Mouse (Mus musculus) forebrain, postnatal 0 days (tissue): Measurements from ENCODE around the gene Bnc2. TPM values are rescaled to one million over a fixed set of nuclear protein-coding genes. Genes with fewer than 3 reads are reported as not detected.

Experiments used
- ATAC-seq: fragments of 200-750 bp; cut with Nextera tagmentation; 2 replicates; pipeline ENCODE4 v1.8.0; 2017; ENCODE audit warnings: mild to moderate bottlenecking, moderate library complexity
- DNase-seq: peaks from one replicate; pipeline ENCODE4 v3.0.0-alpha.2; 2015
- H3K27ac ChIP-seq: fragments of 300-500 bp; sonication (generic); 2 replicates; pipeline ENCODE4 v1.5.1; 2014; ENCODE audit warnings: low read depth, mild to moderate bottlenecking, antibody characterized with exemption, low read length, moderate library complexity, mixed read lengths
- H3K27me3 ChIP-seq: fragments of 300-500 bp; sonication (generic); 2 replicates; pipeline ENCODE4 v1.6.1; 2014; ENCODE audit warnings: mild to moderate bottlenecking, low read length, mixed read lengths; ENCODE audit not compliant: insufficient read depth
- H3K36me3 ChIP-seq: fragments of 300-500 bp; sonication (generic); 2 replicates; pipeline ENCODE4 v1.6.1; 2014; ENCODE audit warnings: mild to moderate bottlenecking, moderate library complexity; ENCODE audit not compliant: insufficient read depth
- H3K4me1 ChIP-seq: fragments of 300-500 bp; sonication (generic); 2 replicates; pipeline ENCODE4 v1.6.1; 2014; ENCODE audit warnings: antibody characterized with exemption; ENCODE audit not compliant: insufficient read depth
- H3K4me2 ChIP-seq: fragments of 300-500 bp; sonication (generic); 2 replicates; pipeline ENCODE4 v1.6.1; 2014; ENCODE audit warnings: low read depth, mild to moderate bottlenecking, moderate library complexity
- H3K4me3 ChIP-seq: fragments of 300-500 bp; sonication (generic); 2 replicates; pipeline ENCODE4 v1.5.1; 2014; ENCODE audit warnings: low read depth, low read length, mixed read lengths
- H3K9ac ChIP-seq: fragments of 300-500 bp; sonication (generic); 2 replicates; pipeline ENCODE4 v1.6.1; 2014; ENCODE audit warnings: mild to moderate bottlenecking
- H3K9me3 ChIP-seq: fragments of 300-500 bp; sonication (generic); 2 replicates; pipeline ENCODE4 v1.6.1; 2016; ENCODE audit warnings: low read length
- CTCF ChIP-seq: sonication (generic); IDR thresholded peaks from 2 replicates; pipeline ENCODE4 v1.5.1; 2016; ENCODE audit warnings: antibody characterized with exemption, control low read depth, low read depth
- WGBS: fragments of 180-500 bp; shearing (Covaris S2); extraction: QIAGEN DNeasy Blood & Tissue Kit; methylation state at CpG from one replicate; pipeline ENCODE4 v1.1.7; 2014; 5-methylcytosine and 5-hydroxymethylcytosine counted together
- polyA plus RNA-seq: library from polyadenylated mRNA; unstranded; fragments of >200 nt; fragmentation: Nextera tagmentation; extraction: Ambion mirVana; gene quantifications from 2 replicates; pipeline ENCODE4 v1.2.1, GENCODE M21; 2015
- total RNA-seq: library from RNA; depleted of rRNA; stranded (reverse); fragments of >200 nt; gene quantifications from 2 replicates; pipeline ENCODE4 v1.2.3, GENCODE M21; 2014

Bnc2 gene
- total and polyA plus RNA-seq, 2 experiments from 2014 or later, result 2.0 to 11.6 TPM

GRCm38 (mm10) chr4:84385156-84385555 is 289.9 kb downstream of the Bnc2 start:
- no peaks in the 10 kb centered on the region for H3K9me3 ChIP-seq

DNA sequence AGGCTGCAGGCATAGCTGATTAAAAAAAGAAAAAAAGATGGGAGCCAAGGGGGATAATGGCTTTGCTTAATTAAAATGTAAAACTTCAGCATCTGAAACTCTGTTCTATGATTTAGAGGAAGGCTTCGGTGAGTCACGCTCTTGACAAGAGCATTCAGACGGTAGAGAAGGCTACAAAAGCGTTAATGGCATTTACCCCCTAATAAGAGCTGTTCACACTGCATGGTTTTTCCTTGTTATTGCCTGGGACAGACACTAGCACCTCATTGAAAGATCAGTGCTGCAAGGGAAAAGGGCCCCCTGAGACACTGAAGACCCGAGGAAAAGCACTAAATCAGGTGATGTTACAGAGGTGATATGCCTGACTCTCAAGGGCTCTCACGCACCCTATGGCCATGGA is 295.8 kb downstream of the Bnc2 start:
- Histone ChIP-seq H3K9ac (no peak overlapping the region), H3K27me3 (no peaks in the 10 kb centered on the region), H3K4me1 (no peaks in the 10 kb centered on the region), H3K27ac (no peak overlapping the region), H3K9me3 (no peaks in the 10 kb centered on the region), H3K36me3 (no peaks in the 10 kb centered on the region), H3K4me3 (no peak overlapping the region), H3K4me2 (no peak overlapping the region)
- DNase-seq, result no peak
- 26% methylated on average over 6 of the region's 6 CpGs for WGBS
- no peak for TF ChIP-seq CTCF
- ATAC-seq, result no peak

More at GRCm38 (mm10) chr4:84385156-84385555, 289.9 kb downstream of the Bnc2 start:
- Histone ChIP-seq H3K27me3 (no peaks in the 10 kb centered on the region; the same call in 1 of the 2 replicates), H3K36me3 (no peaks in the 10 kb centered on the region), H3K27ac (no peak overlapping the region), H3K4me1 (no peaks in the 10 kb centered on the region), H3K4me2 (no peak overlapping the region), H3K9ac (no peak overlapping the region), H3K4me3 (no peak overlapping the region)
- no peak for TF ChIP-seq CTCF
- ATAC-seq (no peak), DNase-seq (no peak)
- 74% methylated on average over 1 of the region's 1 CpGs for WGBS

- ATAC-seq, result no peak
- WGBS, result 89% methylated on average over 5 of the region's 5 CpGs
- no peak overlapping the region for H3K27ac ChIP-seq
Observed at GRCm38 (mm10) chr4:84377513-84377912, 297.6 kb downstream of the Bnc2 start.

DNA sequence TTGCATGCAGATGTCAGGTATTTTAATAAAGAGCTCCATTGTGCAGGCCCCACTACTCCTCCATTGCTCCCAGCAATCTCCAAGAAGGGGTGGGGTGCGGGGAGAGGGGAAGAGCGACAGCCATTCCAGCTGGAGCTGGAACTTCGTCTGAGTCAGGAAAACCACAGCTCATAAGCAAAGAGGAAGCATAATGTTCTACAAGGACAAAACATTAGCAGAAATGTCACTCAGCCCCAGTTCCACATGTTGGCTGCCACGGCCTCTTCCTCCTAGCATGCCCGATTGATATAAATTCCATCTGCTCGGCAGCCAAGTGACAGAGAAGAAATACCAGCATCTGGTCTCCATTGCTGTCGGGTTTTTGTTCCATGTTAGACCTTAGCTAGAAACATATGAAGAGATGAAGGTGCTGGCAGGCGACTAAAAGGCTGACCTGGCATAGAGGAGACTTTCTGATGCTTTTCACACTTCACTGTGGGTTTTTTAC is 312.7 kb downstream of the Bnc2 start:
- Histone ChIP-seq H3K4me3 (no peak overlapping the region), H3K9ac (no peak overlapping the region), H3K9me3 (no peaks in the 10 kb centered on the region), H3K4me2 (no peak overlapping the region), H3K27ac (no peak overlapping the region), H3K27me3 (no peaks in the 10 kb centered on the region), H3K4me1 (no peaks in the 10 kb centered on the region), H3K36me3 (no peaks in the 10 kb centered on the region)
- peak; percentile 14 for DNase-seq
- no peak for TF ChIP-seq CTCF
- whole genome bisulfite sequencing, result 49% methylated on average over 8 of the region's 8 CpGs
- ATAC-seq, result peak; percentile 14; the same call in 1 of the 2 replicates

More at GRCm38 (mm10) chr4:84377513-84377912, 297.6 kb downstream of the Bnc2 start:
- no peak overlapping the region for H3K9ac ChIP-seq
- no peaks in the 10 kb centered on the region for H3K36me3 ChIP-seq
- no peak overlapping the region for H3K4me2 ChIP-seq
- TF ChIP-seq CTCF, result no peak
- H3K4me1 ChIP-seq, result no peaks in the 10 kb centered on the region
- no peak overlapping the region for H3K4me3 ChIP-seq
- H3K27me3 ChIP-seq, result no peaks in the 10 kb centered on the region
- H3K9me3 ChIP-seq, result no peaks in the 10 kb centered on the region
- no peak for DNase-seq

GRCm38 (mm10) chr4:84361165-84361564 is 313.9 kb downstream of the Bnc2 start:
- H3K27me3 ChIP-seq, result no peaks in the 10 kb centered on the region

GRCm38 (mm10) chr4:84359996-84360395 is 315.1 kb downstream of the Bnc2 start:
- TF ChIP-seq CTCF, result no peak
- no peaks in the 10 kb centered on the region for H3K4me1 ChIP-seq
- 96% methylated on average over 2 of the region's 2 CpGs for WGBS
- DNase-seq (no peak), ATAC-seq (no peak)
- H3K27ac ChIP-seq, result no peak overlapping the region
- no peak overlapping the region for H3K4me2 ChIP-seq
- H3K27me3 ChIP-seq, result no peaks in the 10 kb centered on the region
- H3K9me3 ChIP-seq, result no peaks in the 10 kb centered on the region
- no peak overlapping the region for H3K4me3 ChIP-seq
- no peak overlapping the region for H3K9ac ChIP-seq
- no peaks in the 10 kb centered on the region for H3K36me3 ChIP-seq

More at GRCm38 (mm10) chr4:84361165-84361564, 313.9 kb downstream of the Bnc2 start:
- H3K9ac ChIP-seq, result no peak overlapping the region
- WGBS, result 67% methylated on average over 5 of the region's 5 CpGs
- no peaks in the 10 kb centered on the region for H3K4me1 ChIP-seq
- H3K9me3 ChIP-seq, result no peaks in the 10 kb centered on the region
- no peak overlapping the region for H3K4me3 ChIP-seq
- no peak for ATAC-seq
- no peak for DNase-seq
- no peak overlapping the region for H3K4me2 ChIP-seq
- no peak overlapping the region for H3K27ac ChIP-seq
- TF ChIP-seq CTCF, result no peak
- no peaks in the 10 kb centered on the region for H3K36me3 ChIP-seq

GRCm38 (mm10) chr4:84358204-84358603 is 316.9 kb downstream of the Bnc2 start:
- Histone ChIP-seq H3K27me3 (no peaks in the 10 kb centered on the region), H3K4me1 (no peaks in the 10 kb centered on the region), H3K27ac (no peak overlapping the region), H3K4me3 (no peak overlapping the region), H3K36me3 (no peaks in the 10 kb centered on the region), H3K9me3 (no peaks in the 10 kb centered on the region), H3K4me2 (no peak overlapping the region), H3K9ac (no peak overlapping the region)
- WGBS, result 45% methylated on average over 2 of the region's 2 CpGs
- no peak for ATAC-seq
- no peak for DNase-seq
- no peak for TF ChIP-seq CTCF
